Mouse (Mus musculus): Measurements from ENCODE around the gene Ganc. TPM values are rescaled to one million over a fixed set of nuclear protein-coding genes. Genes with fewer than 3 reads are reported as not detected.

Gene Ganc
- total RNA-seq, 2 experiments from 2014 or later, result 13.4 to 15.5 TPM

GRCm38 (mm10) chr2:120493254-120493653 is 89.6 kb downstream of the Ganc start:
- no peak for ATAC-seq (replicated peaks; ENCODE audit: low FRiP score, poor library complexity, severe bottlenecking)

- no peak for ATAC-seq (replicated peaks; ENCODE audit: low FRiP score, poor library complexity, severe bottlenecking)
These were observed 92.8 kb downstream of the Ganc start for GRCm38 (mm10) chr2:120496511-120496910.

- ATAC-seq (replicated peaks; ENCODE audit: low FRiP score, poor library complexity, severe bottlenecking), result no peak
These were observed 96.3 kb downstream of the Ganc start for GRCm38 (mm10) chr2:120499971-120500471.

- no peak for ATAC-seq (replicated peaks; ENCODE audit: low FRiP score, poor library complexity, severe bottlenecking)
These were observed 97.6 kb downstream of the Ganc start for GRCm38 (mm10) chr2:120501136-120501918.

- ATAC-seq (replicated peaks; ENCODE audit: low FRiP score, poor library complexity, severe bottlenecking), result no peak
These were observed 98.4 kb downstream of the Ganc start for GRCm38 (mm10) chr2:120501931-120502604.

GRCm38 (mm10) chr2:120502605-120502990 is 98.9 kb downstream of the Ganc start:
- ATAC-seq (replicated peaks; ENCODE audit: low FRiP score, poor library complexity, severe bottlenecking), result no peak

- ATAC-seq (replicated peaks; ENCODE audit: low FRiP score, poor library complexity, severe bottlenecking), result no peak
These were observed 99.4 kb downstream of the Ganc start for GRCm38 (mm10) chr2:120503094-120503493.

GRCm38 (mm10) chr2:120503992-120504391 is 100.3 kb downstream of the Ganc start:
- no peak for ATAC-seq (replicated peaks; ENCODE audit: low FRiP score, poor library complexity, severe bottlenecking)

Other genes starting within 250 kb of the Ganc start
- 10.8 and 12.6 TPM in 2 replicates for gene Ehd4, start 249.3 kb upstream of the Ganc start, total RNA-seq (2015; ENCODE audit: low replicate concordance)
- 7.8 and 9.5 TPM in 2 replicates for gene Ehd4, start 249.3 kb upstream of the Ganc start, total RNA-seq (2017; ENCODE audit: low replicate concordance)
- gene Pla2g4e, start 158.6 kb upstream of the Ganc start, total RNA-seq (2015; ENCODE audit: low replicate concordance), result not detected in 2 replicates
- not detected in 2 replicates for gene Pla2g4e, start 158.6 kb upstream of the Ganc start, total RNA-seq (2017; ENCODE audit: low replicate concordance)
- gene Pla2g4d, start 114.7 kb upstream of the Ganc start, total RNA-seq (2015; ENCODE audit: low replicate concordance), result not detected in 2 replicates
- gene Pla2g4d, start 114.7 kb upstream of the Ganc start, total RNA-seq (2017; ENCODE audit: low replicate concordance), result not detected in 2 replicates
- gene Pla2g4f, start 89.7 kb upstream of the Ganc start, total RNA-seq (2015; ENCODE audit: low replicate concordance), result not detected in 2 replicates
- gene Pla2g4f, start 89.7 kb upstream of the Ganc start, total RNA-seq (2017; ENCODE audit: low replicate concordance), result not detected in 2 replicates
- 9.0 and 33.5 TPM in 2 replicates for gene Vps39, start 50.8 kb upstream of the Ganc start, total RNA-seq (2015; ENCODE audit: low replicate concordance)
- 24.7 and 25.5 TPM in 2 replicates for gene Vps39, start 50.8 kb upstream of the Ganc start, total RNA-seq (2017; ENCODE audit: low replicate concordance)
- 15.1 and 19.3 TPM in 2 replicates for gene Tmem87a, start 217 bp downstream of the Ganc start, total RNA-seq (2015; ENCODE audit: low replicate concordance)
- 27.1 and 37.3 TPM in 2 replicates for gene Tmem87a, start 217 bp downstream of the Ganc start, total RNA-seq (2017; ENCODE audit: low replicate concordance)
- not detected in 2 replicates for gene Capn3, start 52.1 kb downstream of the Ganc start, total RNA-seq (2015; ENCODE audit: low replicate concordance)
- gene Capn3, start 52.1 kb downstream of the Ganc start, total RNA-seq (2017; ENCODE audit: low replicate concordance), result not detected in 2 replicates
- gene Zfp106, start 159.9 kb downstream of the Ganc start, total RNA-seq (2015; ENCODE audit: low replicate concordance), result 15.9 and 36.4 TPM in 2 replicates
- gene Zfp106, start 159.9 kb downstream of the Ganc start, total RNA-seq (2017; ENCODE audit: low replicate concordance), result 22.2 and 43.4 TPM in 2 replicates
- gene Snap23, start 163.8 kb downstream of the Ganc start, total RNA-seq (2015; ENCODE audit: low replicate concordance), result 41.1 and 46.5 TPM in 2 replicates
- 50.7 and 91.2 TPM in 2 replicates for gene Snap23, start 163.8 kb downstream of the Ganc start, total RNA-seq (2017; ENCODE audit: low replicate concordance)
- gene Haus2, start 205.5 kb downstream of the Ganc start, total RNA-seq (2015; ENCODE audit: low replicate concordance), result 2.5 and 16.9 TPM in 2 replicates
- gene Haus2, start 205.5 kb downstream of the Ganc start, total RNA-seq (2017; ENCODE audit: low replicate concordance), result 8.4 and 11.9 TPM in 2 replicates
- gene Lrrc57, start 205.6 kb downstream of the Ganc start, total RNA-seq (2015; ENCODE audit: low replicate concordance), result 10.5 and 33.9 TPM in 2 replicates
- 12.3 and 30.9 TPM in 2 replicates for gene Lrrc57, start 205.6 kb downstream of the Ganc start, total RNA-seq (2017; ENCODE audit: low replicate concordance)
- gene Stard9, start 225.2 kb downstream of the Ganc start, total RNA-seq (2015; ENCODE audit: low replicate concordance), result 3.2 and 3.8 TPM in 2 replicates
- gene Stard9, start 225.2 kb downstream of the Ganc start, total RNA-seq (2017; ENCODE audit: low replicate concordance), result 1.5 and 1.7 TPM in 2 replicates